Mouse (Mus musculus): ENCODE data around the gene Olfr694.
"Not testable (repeated sequence)": the region's sequence is repeated elsewhere in the genome, so short reads cannot be mapped to it uniquely, and the experiment has no call there.

Gene Olfr694

GRCm38 (mm10) chr7:106691714-106692113 is at the start of gene Olfr694:
Gene Olfr694, minus strand, starts transcription at chr7:106691814.
- no peak for DNase-seq (ENCODE audit: extremely low read depth, insufficient read length, low spot score)

- DNase-seq (ENCODE audit: extremely low read depth, insufficient read length, low spot score) = no peak
Measured at GRCm38 (mm10) chr7:106737028-106737427, 45.4 kb upstream of the Olfr694 start.

GRCm38 (mm10) chr7:106733717-106734116 is 42.1 kb upstream of the Olfr694 start:
- no peak for DNase-seq (ENCODE audit: extremely low read depth, insufficient read length, low spot score)

- DNase-seq (ENCODE audit: extremely low read depth, insufficient read length, low spot score) = not testable (repeated sequence)
Measured at GRCm38 (mm10) chr7:106725654-106726053, 34.0 kb upstream of the Olfr694 start.

- no peak for DNase-seq (ENCODE audit: extremely low read depth, insufficient read length, low spot score)
Measured at GRCm38 (mm10) chr7:106716296-106716695, 24.7 kb upstream of the Olfr694 start, which contains the start of gene Olfr695. Gene Olfr695, minus strand, starts transcription at chr7:106716396.

- no peak for DNase-seq (ENCODE audit: extremely low read depth, insufficient read length, low spot score)
Measured at GRCm38 (mm10) chr7:106711463-106711862, 19.8 kb upstream of the Olfr694 start.

- not testable (repeated sequence) for DNase-seq (ENCODE audit: extremely low read depth, insufficient read length, low spot score)
Measured at GRCm38 (mm10) chr7:106707705-106708104, 16.1 kb upstream of the Olfr694 start.

- DNase-seq (ENCODE audit: extremely low read depth, insufficient read length, low spot score) = no peak
Measured at GRCm38 (mm10) chr7:106696891-106697290, 5.3 kb upstream of the Olfr694 start.

GRCm38 (mm10) chr7:106692976-106693375 is 1.4 kb upstream of the Olfr694 start:
- DNase-seq (ENCODE audit: extremely low read depth, insufficient read length, low spot score) = no peak

GRCm38 (mm10) chr7:106685382-106685781 is 6.2 kb downstream of the Olfr694 start:
- DNase-seq (ENCODE audit: extremely low read depth, insufficient read length, low spot score) = no peak

- DNase-seq (ENCODE audit: extremely low read depth, insufficient read length, low spot score) = no peak
Measured at GRCm38 (mm10) chr7:106680484-106680883, 11.1 kb downstream of the Olfr694 start, which contains the start of gene Olfr693. Gene Olfr693, minus strand, starts transcription at chr7:106680584.

GRCm38 (mm10) chr7:106652344-106652652 is 39.3 kb downstream of the Olfr694 start:
- no peak for DNase-seq (ENCODE audit: extremely low read depth, insufficient read length, low spot score)

GRCm38 (mm10) chr7:106651555-106652343 is 39.9 kb downstream of the Olfr694 start:
- no peak for DNase-seq (ENCODE audit: extremely low read depth, insufficient read length, low spot score)

- no peak for DNase-seq (ENCODE audit: extremely low read depth, insufficient read length, low spot score)
Measured at GRCm38 (mm10) chr7:106649774-106650173, 41.8 kb downstream of the Olfr694 start.

GRCm38 (mm10) chr7:106645261-106645660 is 46.4 kb downstream of the Olfr694 start:
- DNase-seq (ENCODE audit: extremely low read depth, insufficient read length, low spot score) = no peak

- DNase-seq (ENCODE audit: extremely low read depth, insufficient read length, low spot score) = no peak
Measured at GRCm38 (mm10) chr7:106644222-106644870, 47.3 kb downstream of the Olfr694 start.

GRCm38 (mm10) chr7:106640839-106641238 is 50.8 kb downstream of the Olfr694 start:
- no peak for DNase-seq (ENCODE audit: extremely low read depth, insufficient read length, low spot score)

GRCm38 (mm10) chr7:106635560-106635959 is 56.1 kb downstream of the Olfr694 start:
- no peak for DNase-seq (ENCODE audit: extremely low read depth, insufficient read length, low spot score)
